Mouse (Mus musculus) megakaryocyte, embryonic 14.5 days (primary cell): ENCODE data around the gene Panx1. TPM values are rescaled to one million over a fixed set of nuclear protein-coding genes. Genes with fewer than 3 reads are reported as not detected.
A peak's percentile ranks its signal among the peaks of the same experiment; 100 is the strongest.

ENCODE experiments used
- H3K27me3 ChIP-seq: replicated peaks from 2 replicates; pipeline ENCODE3; 2012; ENCODE audit warnings: inconsistent platforms
- H3K36me3 ChIP-seq: replicated peaks from 2 replicates; pipeline ENCODE3; 2012; ENCODE audit warnings: low read length, inconsistent platforms, mixed read lengths
- H3K4me1 ChIP-seq: 2 replicates; pipeline ENCODE4 v1.6.1; 2012; ENCODE audit warnings: inconsistent platforms
- H3K4me3 ChIP-seq: replicated peaks from 2 replicates; pipeline ENCODE3; 2012; ENCODE audit warnings: moderate library complexity, mild to moderate bottlenecking, inconsistent platforms
- H3K9me3 ChIP-seq: 2 replicates; pipeline ENCODE4 v1.6.1; 2012; ENCODE audit warnings: inconsistent platforms
- FLI1 ChIP-seq: IDR thresholded peaks from 2 replicates; pipeline ENCODE4 v1.6.1; 2012; ENCODE audit warnings: low read length, inconsistent platforms, mixed read lengths
- GATA1 ChIP-seq: IDR thresholded peaks from 3 replicates; pipeline ENCODE4 v1.6.1; 2012; ENCODE audit warnings: mixed read lengths, low read length, inconsistent platforms, borderline replicate concordance
- polyA plus RNA-seq: library from polyadenylated mRNA; stranded (reverse); fragments of >175 nt; gene quantifications from 2 replicates; pipeline ENCODE4 v1.2.3, GENCODE M21; 2012; ENCODE audit warnings: low replicate concordance; ENCODE audit not compliant: insufficient read depth

The Panx1 gene
- polyA plus RNA-seq, 1 experiment: 13.0 TPM

- Histone ChIP-seq H3K27me3 (no peaks in the 10 kb centered on the region), H3K4me3 (no peak overlapping the region), H3K36me3 (peaks cover 72% of the 10 kb centered on the region), H3K4me1 (peaks cover 77% of the 10 kb centered on the region), H3K9me3 (peaks cover 6% of the 10 kb centered on the region)
- TF ChIP-seq FLI1 (no peak), GATA1 (no peak)
These were observed 17.6 kb downstream of the Panx1 start for GRCm38 (mm10) chr9:15027725-15028124.

- no peak for TF ChIP-seq GATA1
- no peak for TF ChIP-seq FLI1
- Histone ChIP-seq H3K36me3 (peaks cover 79% of the 10 kb centered on the region), H3K27me3 (no peaks in the 10 kb centered on the region), H3K4me1 (peaks cover 85% of the 10 kb centered on the region), H3K9me3 (peaks cover 10% of the 10 kb centered on the region), H3K4me3 (peak overlapping the region; percentile 16)
These were observed 22.2 kb downstream of the Panx1 start for GRCm38 (mm10) chr9:15023049-15023448.

- Histone ChIP-seq H3K27me3 (no peaks in the 10 kb centered on the region), H3K36me3 (peaks cover 79% of the 10 kb centered on the region), H3K9me3 (peaks cover 6% of the 10 kb centered on the region), H3K4me3 (no peak overlapping the region), H3K4me1 (peaks cover 84% of the 10 kb centered on the region)
- no peak for TF ChIP-seq GATA1
- TF ChIP-seq FLI1: no peak
These were observed 24.1 kb downstream of the Panx1 start for GRCm38 (mm10) chr9:15021156-15021555.

GRCm38 (mm10) chr9:15020561-15021080, 24.7 kb downstream of the Panx1 start:
- Histone ChIP-seq H3K36me3 (peaks cover 80% of the 10 kb centered on the region), H3K9me3 (peaks cover 4% of the 10 kb centered on the region; the same call in 1 of the 2 replicates), H3K4me3 (no peak overlapping the region), H3K27me3 (no peaks in the 10 kb centered on the region), H3K4me1 (peaks cover 85% of the 10 kb centered on the region)
- TF ChIP-seq FLI1 (no peak), GATA1 (no peak)

DNA sequence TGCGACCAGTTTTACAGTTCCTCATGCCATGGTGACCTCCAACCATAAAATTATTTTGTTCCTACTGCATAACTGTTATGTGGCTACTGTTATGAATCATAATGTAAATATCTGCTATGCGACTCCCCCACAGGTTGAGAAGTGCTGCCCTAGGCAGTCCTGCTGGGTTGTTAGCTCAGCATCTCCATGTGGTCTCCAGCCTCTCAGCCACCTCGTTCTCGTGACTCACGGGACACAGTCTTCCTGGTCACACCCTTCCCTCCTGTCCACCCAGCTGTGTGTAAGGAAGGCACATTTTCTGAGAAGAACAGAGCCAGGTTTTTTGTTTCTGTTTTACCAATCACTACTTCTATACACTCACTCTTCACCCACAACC, 26.5 kb downstream of the Panx1 start:
- no peak for TF ChIP-seq FLI1
- TF ChIP-seq GATA1: no peak
- peaks cover 99% of the 10 kb centered on the region for H3K4me1 ChIP-seq
- H3K27me3 ChIP-seq: no peaks in the 10 kb centered on the region
- peaks cover 95% of the 10 kb centered on the region for H3K36me3 ChIP-seq
- H3K4me3 ChIP-seq: peak overlapping the region; percentile 82
- H3K9me3 ChIP-seq: peaks cover 4% of the 10 kb centered on the region; the same call in 1 of the 2 replicates

DNA sequence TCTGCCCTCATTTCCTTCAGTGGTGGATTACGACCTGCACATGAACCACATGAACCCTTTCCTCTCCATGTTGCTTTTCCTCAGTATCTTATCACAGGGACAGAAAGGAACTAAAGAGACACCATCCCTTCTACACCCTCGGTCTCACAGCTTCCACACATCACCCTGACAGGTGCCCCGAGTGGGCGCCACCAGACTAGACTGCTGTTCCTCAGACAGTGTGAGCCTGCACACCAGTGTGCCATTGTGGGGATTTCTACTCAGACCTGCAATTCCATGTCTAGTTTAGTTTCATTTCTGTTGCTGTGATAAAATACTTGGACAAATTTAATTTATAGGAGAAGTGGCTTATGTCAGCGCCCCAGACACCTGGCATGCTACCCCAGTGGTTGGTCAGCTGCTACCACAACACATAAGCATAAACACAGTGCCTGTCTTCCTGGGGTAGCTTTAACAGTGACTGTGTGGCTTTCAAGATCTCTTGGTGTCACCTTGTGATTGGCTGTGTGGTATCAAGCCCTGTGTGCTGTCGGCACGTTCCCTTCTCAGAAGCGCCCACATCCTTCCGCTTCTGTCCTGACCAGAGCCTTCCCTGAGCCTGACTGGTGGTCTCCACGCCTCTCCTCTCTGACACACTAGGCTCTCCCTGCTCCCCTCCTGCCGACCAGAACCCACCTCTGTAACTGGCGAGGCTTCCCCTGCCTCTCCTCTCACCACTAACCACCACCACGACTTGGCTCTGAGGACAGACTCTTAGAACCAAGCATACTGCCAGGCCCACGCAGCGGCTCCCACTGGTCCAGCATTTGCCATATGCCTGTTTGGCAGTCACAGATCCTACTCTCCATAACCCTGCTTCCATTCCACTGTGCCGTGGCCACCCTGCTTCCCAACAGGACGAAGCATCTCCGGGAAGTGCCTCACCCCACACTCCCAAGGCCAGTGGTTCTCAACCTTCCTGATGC, 27.2 kb downstream of the Panx1 start:
- peaks cover 4% of the 10 kb centered on the region; the same call in 1 of the 2 replicates for H3K9me3 ChIP-seq

GRCm38 (mm10) chr9:15015223-15015956, 29.9 kb downstream of the Panx1 start:
- Histone ChIP-seq H3K36me3 (peaks cover 95% of the 10 kb centered on the region), H3K4me1 (peaks cover 99% of the 10 kb centered on the region), H3K4me3 (peak overlapping the region; percentile 64), H3K9me3 (no peaks in the 10 kb centered on the region), H3K27me3 (no peaks in the 10 kb centered on the region)
- no peak for TF ChIP-seq FLI1
- TF ChIP-seq GATA1: no peak

More for the DNA sequence above, 27.2 kb downstream of the Panx1 start:
- no peak for TF ChIP-seq GATA1
- no peak for TF ChIP-seq FLI1
- H3K4me1 ChIP-seq: peaks cover 99% of the 10 kb centered on the region
- no peaks in the 10 kb centered on the region for H3K27me3 ChIP-seq
- H3K36me3 ChIP-seq: peaks cover 96% of the 10 kb centered on the region
- H3K4me3 ChIP-seq: peak overlapping the region; percentile 82

GRCm38 (mm10) chr9:15007566-15007965, 37.7 kb downstream of the Panx1 start:
- H3K36me3 ChIP-seq: peaks cover 99% of the 10 kb centered on the region
- TF ChIP-seq FLI1 (no peak), GATA1 (no peak)
- no peaks in the 10 kb centered on the region for H3K9me3 ChIP-seq
- H3K27me3 ChIP-seq: no peaks in the 10 kb centered on the region
- no peak overlapping the region for H3K4me3 ChIP-seq
- peaks cover 42% of the 10 kb centered on the region for H3K4me1 ChIP-seq

GRCm38 (mm10) chr9:15004298-15004685, 41.0 kb downstream of the Panx1 start:
- H3K9me3 ChIP-seq: no peaks in the 10 kb centered on the region
- no peaks in the 10 kb centered on the region for H3K27me3 ChIP-seq
- H3K36me3 ChIP-seq: peaks cover 86% of the 10 kb centered on the region
- H3K4me3 ChIP-seq: no peak overlapping the region
- TF ChIP-seq FLI1 (no peak), GATA1 (no peak)
- H3K4me1 ChIP-seq: peaks cover 25% of the 10 kb centered on the region
